Mouse (Mus musculus) kidney, postnatal 10 days (tissue): ENCODE results near the gene Commd6.

Experiments used
- DNase-seq: peaks from one replicate; pipeline ENCODE4 v3.0.0; 2021; ENCODE audit warnings: mixed read lengths

Gene Commd6

DNA sequence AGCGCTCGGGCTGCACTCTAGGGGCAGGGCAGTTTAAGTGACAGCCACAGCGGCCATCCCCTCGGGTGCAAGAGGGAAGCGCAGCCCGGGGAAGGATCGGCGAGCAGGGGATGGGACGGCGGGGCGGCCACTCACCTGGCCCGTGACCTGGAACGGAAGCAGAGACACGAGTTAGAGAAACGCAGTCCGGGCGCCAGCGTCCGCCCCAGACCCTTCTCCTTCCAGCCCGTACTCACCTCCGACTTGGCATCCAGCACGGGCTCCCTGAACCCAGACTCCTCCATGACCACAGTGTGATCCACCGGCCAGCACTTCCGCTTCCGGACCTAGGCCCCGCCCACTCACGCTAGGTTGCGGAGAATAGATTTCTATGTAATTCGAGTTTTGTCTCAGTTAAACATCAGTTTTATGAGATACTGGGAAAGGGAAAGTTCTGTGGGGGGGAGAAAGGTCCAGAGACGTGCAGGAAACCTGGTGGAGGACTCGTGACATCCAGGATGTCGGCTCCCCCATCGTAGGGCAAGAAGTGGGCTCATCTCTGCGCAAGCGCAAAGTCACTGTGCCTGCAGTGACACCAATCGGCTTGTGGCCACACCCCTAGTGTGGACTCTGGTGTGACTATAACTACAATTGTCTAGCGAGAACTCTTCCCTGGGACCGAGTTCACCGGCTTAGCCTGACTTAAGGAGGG lies at the start of gene Commd6:
Commd6 (minus strand) TSS at position 534 of the 691 bp plus-strand sequence.
- DNase-seq, result peak; percentile 94

DNA sequence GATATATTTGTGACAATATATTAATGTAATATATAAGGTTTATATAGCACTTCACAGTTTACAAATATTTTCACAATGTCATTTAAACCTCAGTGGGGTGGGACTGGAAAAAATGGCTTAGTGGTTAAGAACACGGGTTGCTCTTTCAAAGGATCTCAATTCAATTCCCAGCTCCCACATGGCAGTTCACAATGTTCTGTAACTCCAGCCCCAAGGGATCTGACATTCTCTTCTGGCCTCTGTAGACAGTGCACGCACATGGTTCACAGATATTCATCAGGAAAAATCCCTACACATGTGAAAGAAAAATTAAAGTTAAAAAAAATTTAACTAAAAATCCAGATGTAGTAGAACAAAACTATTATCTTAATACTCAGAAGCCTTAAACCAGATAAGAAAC lies 47.9 kb upstream of the Commd6 start:
- DNase-seq, result no peak

DNA sequence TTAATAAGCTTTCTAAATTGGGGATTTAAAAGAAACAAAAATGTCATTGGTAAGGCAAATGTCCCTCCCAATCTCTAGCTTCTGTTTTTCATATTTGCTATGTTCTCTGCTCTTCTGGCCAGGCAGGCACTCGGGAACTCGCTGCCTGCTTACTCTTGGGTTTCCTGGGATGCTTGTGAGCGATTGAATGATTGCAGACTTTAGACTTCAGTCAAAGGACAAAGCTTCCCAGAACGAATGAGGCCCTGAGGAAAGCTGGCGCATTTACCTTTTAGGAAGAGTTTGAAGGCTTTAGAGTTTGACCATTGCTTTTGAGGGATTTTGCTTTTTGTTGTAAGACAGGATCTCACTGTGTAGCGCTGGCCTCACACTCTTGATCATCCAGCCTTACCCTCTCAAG lies 47.2 kb upstream of the Commd6 start:
- no peak for DNase-seq

DNA sequence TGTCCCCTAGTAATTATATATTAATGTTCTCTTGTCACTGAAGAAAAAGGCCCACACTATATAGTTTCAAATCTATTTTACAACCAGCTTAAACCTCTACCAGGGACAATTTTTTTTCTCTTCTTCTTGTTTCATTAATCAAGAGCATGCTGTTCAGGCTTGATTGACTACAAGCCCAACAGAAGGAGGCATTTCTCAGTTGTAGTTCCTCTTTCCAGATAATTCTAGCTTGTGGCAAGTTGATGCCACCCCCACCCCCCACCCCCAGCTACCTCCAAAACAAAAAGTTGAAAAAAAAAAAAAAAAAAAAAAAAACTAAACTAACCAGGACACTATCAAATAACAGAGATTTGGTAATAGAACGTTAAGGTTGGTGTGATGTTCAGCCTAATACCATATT lies 31.7 kb upstream of the Commd6 start:
- no peak for DNase-seq

DNA sequence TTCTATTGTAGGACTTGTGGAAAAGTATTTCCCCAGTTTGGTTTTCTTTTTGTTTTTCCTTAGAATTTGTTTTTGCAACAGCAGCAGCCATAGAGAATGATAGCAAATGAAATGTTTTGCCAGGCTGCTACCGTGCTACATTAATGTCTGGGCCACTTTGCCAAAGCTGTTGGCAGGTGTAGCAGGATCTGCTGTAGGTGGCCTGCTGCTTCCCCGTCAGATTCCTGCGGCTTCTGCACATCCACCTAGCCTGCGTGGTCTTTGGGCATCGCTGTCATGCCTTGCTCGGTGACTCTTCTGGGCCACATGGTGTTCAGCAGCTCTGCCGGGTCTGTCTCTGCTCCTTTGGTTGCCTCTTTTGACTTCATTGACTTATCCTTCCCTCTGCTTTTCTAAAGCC lies 28.1 kb upstream of the Commd6 start:
- no peak for DNase-seq

DNA sequence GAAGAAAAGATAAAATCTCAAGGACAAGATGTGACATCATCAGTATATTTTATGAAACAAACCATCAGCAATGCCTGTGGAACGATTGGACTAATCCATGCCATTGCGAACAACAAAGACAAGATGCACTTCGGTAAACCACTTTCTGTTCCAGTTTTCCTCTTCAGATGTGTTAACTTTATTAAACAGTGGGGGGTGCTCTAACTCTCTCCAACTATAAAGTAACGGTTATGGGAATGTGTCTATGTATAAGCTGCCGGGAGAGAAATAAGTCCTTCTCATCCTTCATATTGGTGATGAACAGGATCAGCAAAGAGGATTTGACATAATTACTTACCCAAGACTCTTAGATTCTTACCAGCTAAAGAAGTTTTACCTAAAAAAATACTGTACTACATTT lies 26.1 kb upstream of the Commd6 start:
- no peak for DNase-seq

DNA sequence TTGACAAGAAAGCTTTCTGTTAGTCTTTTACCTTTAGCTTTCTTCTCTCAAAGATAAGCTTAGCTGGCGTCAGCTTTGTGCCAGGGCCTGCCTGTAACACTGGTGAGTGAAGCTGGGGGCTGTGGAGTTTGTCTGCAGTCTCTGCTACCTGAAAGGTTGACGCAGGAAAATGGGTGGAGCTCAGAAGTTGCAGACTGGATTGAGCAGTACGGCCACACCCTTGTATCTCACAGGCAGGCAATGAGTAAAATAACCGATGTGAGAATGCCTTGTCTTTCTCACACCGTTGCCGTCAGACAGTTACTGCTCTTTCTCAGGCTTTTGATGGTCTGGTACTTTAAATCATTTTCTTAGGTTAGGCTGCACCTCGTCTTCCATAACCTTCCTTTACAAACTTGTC lies 25.6 kb upstream of the Commd6 start:
- no peak for DNase-seq

DNA sequence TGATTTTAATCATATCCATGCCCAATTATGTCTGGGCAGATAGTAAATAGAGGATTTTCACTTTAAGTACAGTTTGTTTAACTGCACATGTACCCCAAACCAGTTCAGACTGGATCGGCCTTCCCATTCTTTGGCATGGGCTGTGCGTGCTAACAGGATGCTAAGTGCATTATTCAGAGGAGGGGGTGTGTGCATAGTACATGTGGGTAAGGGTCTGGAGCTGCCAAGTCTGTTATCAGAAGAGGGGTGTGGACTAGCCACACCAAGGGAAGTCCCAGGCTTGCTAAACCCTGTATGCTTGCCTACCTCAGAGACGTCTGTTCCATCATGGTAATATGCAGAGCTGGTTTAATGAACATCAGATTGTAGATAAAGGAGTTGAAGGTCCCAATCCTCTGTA lies 23.8 kb upstream of the Commd6 start:
- DNase-seq, result no peak

DNA sequence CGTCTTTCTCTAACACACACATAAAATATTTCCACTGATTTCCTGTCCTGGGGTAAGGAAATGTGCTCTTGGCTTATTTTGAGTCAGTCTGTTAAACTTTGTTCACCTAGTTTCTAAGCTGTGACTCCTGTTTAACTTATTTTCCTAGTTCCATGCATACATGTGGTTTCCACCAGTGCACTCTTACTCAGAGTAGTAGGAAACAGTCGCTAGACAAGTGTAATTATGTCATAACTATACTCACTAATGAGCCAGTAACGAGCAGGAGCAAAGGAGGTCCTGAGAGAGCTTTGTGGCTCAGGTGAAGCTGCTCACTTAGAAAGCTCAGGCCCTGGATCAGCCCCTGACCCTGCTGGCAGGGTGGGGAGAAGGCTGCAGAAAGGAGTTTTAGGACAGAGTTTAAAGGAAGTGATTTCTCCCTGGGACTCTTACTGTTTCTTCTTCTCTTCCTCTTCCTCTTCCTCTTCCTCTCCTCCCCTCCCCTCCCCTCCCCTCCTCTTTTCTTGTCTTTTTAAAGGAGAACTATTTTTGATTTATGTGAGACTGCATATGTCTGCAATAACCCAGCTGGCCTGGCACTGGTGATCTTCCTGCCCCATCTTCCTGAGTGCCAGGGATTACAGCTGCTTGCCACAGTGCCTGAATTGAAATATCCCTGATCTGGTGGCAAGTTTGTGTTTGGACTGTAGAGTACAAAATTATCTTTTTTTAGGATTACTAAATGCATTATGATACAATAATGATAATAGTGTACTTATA lies 21.3 kb upstream of the Commd6 start:
- no peak for DNase-seq

DNA sequence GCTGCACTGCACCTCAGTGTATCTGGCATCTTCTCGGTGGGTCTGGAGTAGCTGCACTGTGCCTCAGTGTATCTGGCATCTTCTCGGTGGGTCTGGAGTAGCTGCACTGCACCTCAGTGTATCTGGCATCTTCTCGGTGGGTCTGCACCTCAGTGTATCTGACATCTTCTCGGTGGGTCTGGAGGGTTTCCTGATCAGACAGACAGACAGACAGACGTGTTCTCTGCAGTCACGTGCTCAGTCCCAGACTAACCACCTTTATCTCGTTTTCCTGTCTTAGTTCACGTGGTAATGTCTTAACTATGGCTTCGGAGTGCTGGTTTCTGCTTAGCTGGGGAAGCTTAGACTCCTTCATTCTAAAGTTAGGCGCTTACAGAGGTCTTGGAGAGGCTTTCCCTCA lies 15.8 kb upstream of the Commd6 start:
- DNase-seq, result no peak

DNA sequence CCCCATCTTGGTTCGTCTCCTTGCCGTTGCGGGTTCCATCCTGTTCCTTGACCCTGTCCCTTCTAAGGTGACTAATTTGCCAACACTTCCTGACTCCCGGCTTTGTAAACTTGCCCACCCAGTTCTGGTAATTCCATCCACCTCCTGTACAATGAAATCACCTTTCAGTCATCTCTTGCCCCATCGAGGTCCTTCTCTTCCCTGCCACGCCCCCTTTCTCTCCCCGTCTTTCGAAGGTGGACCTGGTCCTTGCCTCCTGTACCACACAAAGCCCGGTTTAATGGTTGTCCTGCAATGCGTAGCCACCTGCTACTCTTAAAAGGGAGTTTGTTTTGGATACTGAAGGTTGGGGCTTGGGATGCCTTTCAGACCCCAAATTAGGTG lies 14.0 kb upstream of the Commd6 start:
- DNase-seq, result peak; percentile 26

DNA sequence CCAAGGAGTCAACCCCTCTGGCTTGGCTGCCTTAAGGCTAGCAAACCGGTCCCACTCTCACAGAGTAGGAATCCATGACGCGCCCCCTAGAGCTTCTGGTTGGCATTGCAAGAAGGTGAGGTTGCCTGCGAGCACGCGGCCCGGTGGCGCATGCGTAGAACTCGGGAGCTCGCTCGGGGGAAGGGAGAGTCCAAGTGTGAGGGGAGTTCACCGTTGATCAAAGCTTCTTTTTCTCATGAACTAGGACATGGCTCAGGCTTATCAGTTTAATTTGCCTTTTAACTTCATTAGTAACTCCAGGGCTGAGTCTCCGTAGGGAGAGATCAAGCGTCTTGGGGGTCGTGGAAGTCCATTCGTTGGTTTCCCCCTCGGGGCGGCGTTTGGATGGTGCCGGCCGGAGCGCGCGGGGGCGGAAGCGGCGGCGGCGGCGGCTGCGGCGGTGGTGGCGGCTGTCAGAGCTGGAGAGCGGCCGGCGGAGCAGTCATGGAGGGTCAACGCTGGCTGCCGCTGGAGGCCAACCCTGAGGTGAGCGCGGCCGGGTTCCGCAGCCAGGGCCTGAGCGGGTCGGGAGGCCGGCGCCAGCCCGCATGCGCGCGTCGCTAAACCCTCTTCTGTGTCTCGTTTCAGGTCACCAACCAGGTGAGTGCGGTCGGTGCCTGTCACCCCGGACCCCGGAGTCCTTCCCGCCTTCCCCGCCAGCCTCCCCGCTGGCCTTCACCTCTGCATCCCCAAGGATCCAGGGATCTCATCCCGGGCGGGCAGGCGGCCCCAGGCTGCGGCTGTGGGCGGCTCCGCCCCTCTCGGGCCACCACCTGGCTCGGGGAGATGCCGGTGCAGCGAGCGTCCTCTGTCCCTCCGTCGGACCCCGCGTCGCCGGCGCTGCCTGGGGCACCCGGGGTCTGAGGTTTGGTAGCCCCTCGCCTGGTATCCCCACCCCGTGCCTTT lies 13.4 kb upstream of the Commd6 start, which contains the start of gene Uchl3:
Uchl3 (plus strand) TSS at position 387 of the 945 bp plus-strand sequence.
- DNase-seq, result peak; percentile 98

DNA sequence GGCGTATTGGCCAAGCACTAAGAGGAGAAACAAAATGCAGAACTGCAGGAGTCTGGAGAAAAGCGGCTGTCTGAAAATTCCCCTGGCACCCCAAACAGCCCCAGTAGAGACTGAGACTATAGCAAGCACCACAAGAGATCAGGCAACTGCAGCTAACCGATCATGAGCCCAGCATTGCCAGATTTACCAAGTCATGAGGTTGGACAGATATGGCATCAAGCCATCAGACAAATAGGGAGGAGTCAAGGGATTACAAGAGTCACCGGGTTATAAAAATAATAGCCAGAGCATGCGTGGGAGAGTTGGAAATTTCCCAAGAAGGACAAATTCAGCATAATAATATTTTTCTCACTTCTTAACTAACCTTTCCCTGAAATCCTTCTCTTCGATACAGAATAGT lies 12.1 kb upstream of the Commd6 start:
- DNase-seq, result no peak

DNA sequence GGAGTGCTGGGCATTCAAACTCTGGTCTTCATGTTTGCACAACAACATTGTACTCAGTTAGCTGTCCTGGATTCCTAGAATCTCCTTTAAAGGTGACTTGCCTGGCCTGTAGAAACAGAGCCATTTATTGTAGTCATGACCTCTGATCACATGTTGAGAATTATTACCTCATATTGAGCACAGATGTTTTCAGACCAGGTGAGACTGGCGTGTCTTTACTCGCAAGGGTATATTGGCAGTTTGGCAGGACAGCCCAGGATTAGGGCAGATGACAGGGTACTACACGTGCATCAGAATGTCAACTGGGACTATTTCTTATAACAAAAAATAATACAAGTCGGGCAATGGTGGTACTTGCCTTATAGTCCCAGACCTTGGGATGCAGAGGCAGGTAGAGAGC lies 10.1 kb upstream of the Commd6 start:
- no peak for DNase-seq

DNA sequence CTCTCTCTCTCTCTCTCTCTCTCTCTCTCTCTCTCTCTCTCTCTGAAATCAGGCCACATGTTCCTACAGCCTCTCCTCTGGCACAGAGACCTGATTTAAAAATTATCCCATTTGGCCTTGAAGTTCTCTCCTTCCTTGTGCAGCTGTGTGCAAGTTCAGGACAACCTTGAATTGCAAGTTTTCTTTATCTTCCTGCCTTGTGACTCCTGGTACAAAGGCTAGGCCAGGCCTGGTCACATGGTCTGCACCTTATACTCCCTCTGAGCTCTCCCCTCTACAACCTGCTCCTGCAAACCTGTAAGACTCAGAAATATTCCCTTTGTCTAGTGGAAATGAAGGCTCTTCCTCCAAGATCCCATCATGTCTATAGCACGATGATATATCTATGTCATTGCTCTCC lies 4.5 kb upstream of the Commd6 start:
- no peak for DNase-seq

DNA sequence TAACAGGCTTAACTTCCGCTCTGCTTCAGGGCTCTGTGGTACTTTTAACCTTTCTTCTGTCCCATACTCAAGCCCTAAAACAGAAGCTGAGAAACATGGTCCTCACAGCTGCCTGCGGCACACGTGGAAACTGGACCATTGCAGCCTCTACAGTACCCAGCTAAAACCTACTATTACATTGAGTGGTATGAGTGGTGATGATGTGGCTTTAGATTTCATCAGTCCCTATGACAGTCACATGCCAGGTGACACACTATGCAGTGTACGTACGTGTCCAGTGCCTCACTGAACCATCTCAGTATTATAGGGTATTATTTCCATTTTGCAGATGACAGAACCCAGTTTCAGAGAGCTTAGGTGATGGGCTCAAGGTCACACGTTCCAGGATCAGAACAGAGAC lies 3.1 kb downstream of the Commd6 start:
- DNase-seq, result no peak

DNA sequence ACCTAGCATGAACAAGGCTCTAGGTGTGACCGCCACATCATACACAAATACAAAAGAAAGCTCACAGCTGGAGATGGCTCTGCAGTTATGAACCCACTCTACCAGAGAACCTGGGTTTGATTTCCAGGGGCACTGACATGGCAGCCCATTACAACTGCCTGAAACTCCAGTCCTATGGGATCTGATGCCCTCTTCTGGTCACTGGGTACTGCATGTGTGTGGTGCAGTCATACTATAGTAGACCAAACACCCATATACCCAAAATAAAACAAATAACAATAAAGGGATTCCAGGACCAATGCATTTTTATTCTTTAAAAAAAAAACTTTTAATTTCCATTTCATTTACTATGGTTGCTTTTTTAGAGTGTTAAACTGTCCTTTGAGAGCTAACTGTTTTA lies 4.7 kb downstream of the Commd6 start:
- DNase-seq, result no peak

DNA sequence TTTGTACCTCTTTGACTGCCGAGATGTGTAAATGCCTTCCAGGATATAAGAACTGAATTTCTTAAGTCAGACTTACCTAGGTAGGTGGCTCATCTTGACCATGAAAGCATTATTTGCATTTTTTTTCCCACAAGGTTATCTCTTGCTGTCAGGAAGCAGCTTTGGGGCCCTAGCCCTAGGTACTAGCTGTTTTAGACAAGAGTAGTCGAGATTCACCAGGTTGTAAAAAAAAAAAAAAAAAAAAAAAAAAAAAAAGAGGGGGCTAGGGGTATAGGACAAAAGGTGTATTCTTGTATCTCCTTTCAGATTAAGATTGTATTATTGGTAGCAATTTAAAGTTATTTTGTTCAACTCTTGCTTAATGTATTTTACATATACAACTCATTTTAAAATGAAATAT lies 9.9 kb downstream of the Commd6 start:
- no peak for DNase-seq

DNA sequence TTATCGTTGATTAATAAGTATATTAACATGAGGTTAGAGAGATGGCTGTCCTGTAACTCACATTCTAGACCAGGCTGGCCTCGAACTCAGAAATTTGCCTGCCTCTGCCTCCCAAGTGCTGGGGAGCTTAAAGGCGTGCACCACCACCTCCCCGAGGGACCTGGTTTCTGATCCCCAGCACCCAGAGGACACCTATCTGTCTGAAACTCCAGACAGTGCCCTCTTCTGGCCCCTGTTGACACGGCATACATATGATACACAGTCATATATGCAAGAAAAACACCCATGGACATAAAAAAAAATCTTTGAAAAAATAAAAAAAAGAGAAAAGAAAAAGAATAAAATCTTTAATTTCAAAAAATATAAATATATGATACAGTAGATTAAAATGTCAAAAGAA lies 22.8 kb downstream of the Commd6 start:
- DNase-seq, result no peak

DNA sequence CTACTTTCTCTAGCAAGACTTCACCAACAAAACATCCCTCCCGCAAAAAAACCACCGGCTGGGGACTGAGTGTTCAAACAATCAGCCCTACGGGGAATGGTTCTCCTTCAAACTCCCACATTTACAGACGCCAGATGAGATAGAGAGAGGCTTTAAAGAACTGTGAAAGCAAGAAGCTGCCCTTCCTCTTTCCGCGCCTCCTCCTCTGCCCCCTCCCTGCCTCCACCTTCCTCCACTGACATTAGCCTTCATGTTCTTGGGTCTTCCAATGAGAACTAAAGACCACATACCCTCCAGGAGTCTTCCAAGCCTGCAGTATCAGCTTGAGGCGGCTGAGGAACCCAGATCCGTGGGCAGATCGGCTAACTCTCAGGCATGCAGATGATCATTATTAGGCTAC lies 24.3 kb downstream of the Commd6 start:
- DNase-seq, result no peak

DNA sequence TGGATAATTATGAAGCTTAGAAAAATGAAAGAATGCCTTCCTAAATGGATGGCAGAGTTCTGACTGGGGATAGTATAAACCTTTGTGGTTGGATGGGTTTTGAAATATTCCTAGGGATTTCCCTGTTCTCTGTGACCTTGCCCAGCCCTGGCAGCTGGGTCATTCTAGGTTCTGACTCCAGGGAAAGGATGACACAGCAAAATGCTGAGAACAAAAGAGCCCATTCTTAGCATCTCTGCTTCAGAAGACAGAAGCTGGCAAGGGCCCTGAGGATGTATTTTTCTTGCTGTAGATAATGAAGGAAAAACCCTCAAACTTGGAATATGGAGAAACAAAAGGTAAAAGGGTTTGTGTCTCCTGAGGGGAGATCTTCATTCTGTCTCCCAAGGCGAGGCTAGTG lies 27.3 kb downstream of the Commd6 start:
- DNase-seq, result no peak

DNA sequence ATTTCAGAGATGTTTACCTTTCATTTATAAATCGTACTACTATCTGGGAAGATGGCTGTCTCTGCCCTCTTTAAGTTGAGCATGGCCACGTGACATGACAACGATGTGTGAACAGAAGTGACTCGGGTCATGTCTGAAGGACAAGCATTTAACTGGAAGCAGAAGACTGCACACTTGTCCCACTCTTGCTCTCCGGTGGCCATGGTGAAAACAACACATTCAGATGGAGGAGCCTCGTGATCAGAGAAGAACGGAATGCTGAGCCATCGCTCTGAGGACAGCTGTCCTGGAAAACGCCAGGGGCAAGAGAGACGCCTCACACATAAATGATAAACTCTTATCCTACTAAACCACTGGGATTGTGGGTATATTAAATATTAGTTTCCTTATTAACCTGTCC lies 29.8 kb downstream of the Commd6 start:
- no peak for DNase-seq

DNA sequence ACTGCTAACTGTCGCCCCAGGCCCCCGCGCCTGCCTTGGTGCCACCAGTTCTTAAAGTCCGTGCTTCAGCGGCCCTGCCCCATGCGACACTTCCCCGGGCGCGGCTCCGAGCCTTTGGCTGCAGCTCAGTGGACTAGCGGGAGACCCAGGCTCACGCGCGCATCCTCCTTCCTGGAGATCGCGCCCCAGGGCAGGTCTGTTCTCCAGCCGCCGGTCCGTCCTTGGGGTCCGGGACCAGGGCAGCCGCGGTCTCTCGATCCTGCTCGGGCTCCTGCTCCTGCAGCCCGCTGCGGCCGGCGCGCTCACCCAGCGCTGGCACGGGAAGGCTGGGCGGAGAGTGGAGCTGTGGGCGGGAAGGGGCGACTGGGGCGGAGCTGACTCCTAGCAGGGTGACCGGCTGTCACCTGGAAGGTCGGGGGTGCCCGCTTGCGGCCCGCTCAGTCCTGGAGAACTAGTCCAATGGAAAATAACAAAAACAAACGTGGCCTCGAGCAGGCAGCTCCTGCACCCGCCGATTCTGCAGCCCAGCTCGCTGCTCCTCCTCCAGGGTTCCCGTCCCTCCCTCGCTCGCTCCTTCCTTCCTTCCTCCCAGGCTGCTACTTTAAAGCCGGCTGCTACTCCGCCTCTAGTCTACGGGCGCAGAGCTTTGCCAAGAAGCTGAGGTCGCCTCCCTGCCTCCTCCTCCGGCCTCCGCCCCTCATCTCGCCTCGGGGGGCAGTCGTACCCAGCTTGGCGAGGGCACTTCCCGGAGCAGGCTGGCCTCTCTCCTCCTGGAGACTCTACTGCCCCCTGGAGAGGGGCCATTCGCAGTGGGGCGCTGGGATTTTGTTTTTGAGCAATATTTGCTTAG lies 31.7 kb downstream of the Commd6 start, which contains the start of gene Tbc1d4:
Tbc1d4 (minus strand) TSS at position 673 of the 850 bp plus-strand sequence.
- DNase-seq, result peak; percentile 89
